Mouse (Mus musculus): Measurements from ENCODE around the gene Insrr.

GRCm38 (mm10) chr3:87748431-87748830, 48.3 kb upstream of the Insrr start, which contains the start of gene Lrrc71:
- no peak for TF ChIP-seq CTCF (IDR thresholded peaks at IDR 0.05; ENCODE audit: extremely low read depth, insufficient read depth, insufficient read length, insufficient replicate concordance)
- TF ChIP-seq POLR2A (IDR thresholded peaks at IDR 0.05; ENCODE audit: low read depth, low read length) = no peak
